Mouse (Mus musculus) kidney, adult 2 months (tissue): ENCODE measurements around the gene Pla2g1b.

ENCODE experiments used
- CTCF ChIP-seq: fragments of 200-500 bp; conservative IDR thresholded peaks from 2 replicates; pipeline ENCODE4 v1.5.1; 2011; ENCODE audit warnings: low read depth, mild to moderate bottlenecking, control low read depth, low read length, moderate library complexity, mixed read lengths; ENCODE audit not compliant: insufficient read depth, insufficient read length
- POLR2A ChIP-seq: fragments of 200-500 bp; IDR thresholded peaks from one replicate; pipeline ENCODE4 v1.6.1; 2011; ENCODE audit warnings: low read depth, low read length, control low read depth

DNA sequence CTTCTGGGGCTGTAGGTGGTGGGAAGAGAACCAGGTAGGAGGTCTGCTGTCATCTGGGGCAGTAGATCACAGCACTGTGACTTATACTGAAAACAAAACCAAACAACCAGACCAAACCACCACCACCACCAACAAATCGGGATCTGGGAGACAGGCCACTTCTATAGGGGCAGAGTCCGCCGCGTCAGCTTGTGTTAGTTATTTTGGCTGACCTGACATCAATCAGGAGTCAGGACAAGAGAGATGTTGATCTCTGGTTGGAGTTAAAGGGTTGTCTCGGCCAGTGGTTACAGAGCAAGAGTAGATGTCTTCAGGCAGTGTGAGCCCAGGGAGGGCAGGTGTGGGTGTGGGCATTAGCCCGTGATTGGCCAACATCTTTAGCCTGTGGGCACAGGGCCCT lies 48.3 kb downstream of the Pla2g1b start:
- no peak for TF ChIP-seq CTCF
- no peak for TF ChIP-seq POLR2A
